Mouse (Mus musculus): ENCODE measurements around the gene Gcnt2.
"Not testable (repeated sequence)": the region's sequence is repeated elsewhere in the genome, so short reads cannot be mapped to it uniquely, and the experiment has no call there.

The Gcnt2 gene

GRCm38 (mm10) chr13:40938485-40939357, 79.2 kb downstream of the Gcnt2 start:
- no peak for DNase-seq (ENCODE audit: low read depth, low spot score)

- no peak for DNase-seq (ENCODE audit: low read depth, low spot score)
These were observed 83.5 kb downstream of the Gcnt2 start for GRCm38 (mm10) chr13:40943066-40943465.

- no peak for DNase-seq (ENCODE audit: low read depth, low spot score)
These were observed 84.4 kb downstream of the Gcnt2 start for GRCm38 (mm10) chr13:40943936-40944335.

GRCm38 (mm10) chr13:40944346-40944745, 84.8 kb downstream of the Gcnt2 start:
- DNase-seq (ENCODE audit: low read depth, low spot score) = no peak

GRCm38 (mm10) chr13:40946513-40946912, 87.0 kb downstream of the Gcnt2 start:
- DNase-seq (ENCODE audit: low read depth, low spot score) = no peak

GRCm38 (mm10) chr13:40947538-40948205, 88.1 kb downstream of the Gcnt2 start:
- no peak for DNase-seq (ENCODE audit: low read depth, low spot score)

- DNase-seq (ENCODE audit: low read depth, low spot score) = no peak
These were observed 91.9 kb downstream of the Gcnt2 start for GRCm38 (mm10) chr13:40951386-40951976.

- no peak for DNase-seq (ENCODE audit: low read depth, low spot score)
These were observed 93.7 kb downstream of the Gcnt2 start for GRCm38 (mm10) chr13:40953231-40953630.

- DNase-seq (ENCODE audit: low read depth, low spot score) = no peak
These were observed 96.2 kb downstream of the Gcnt2 start for GRCm38 (mm10) chr13:40955773-40956172.

- DNase-seq (ENCODE audit: low read depth, low spot score) = no peak
These were observed 108.1 kb downstream of the Gcnt2 start for GRCm38 (mm10) chr13:40967609-40968008.

GRCm38 (mm10) chr13:40968564-40968963, 109.0 kb downstream of the Gcnt2 start:
- DNase-seq (ENCODE audit: low read depth, low spot score) = no peak

GRCm38 (mm10) chr13:40969761-40970390, 110.3 kb downstream of the Gcnt2 start:
- DNase-seq (ENCODE audit: low read depth, low spot score) = no peak

- DNase-seq (ENCODE audit: low read depth, low spot score) = no peak
These were observed 111.7 kb downstream of the Gcnt2 start for GRCm38 (mm10) chr13:40971261-40971660.

GRCm38 (mm10) chr13:40971831-40972230, 112.3 kb downstream of the Gcnt2 start:
- no peak for DNase-seq (ENCODE audit: low read depth, low spot score)

GRCm38 (mm10) chr13:40972976-40973375, 113.4 kb downstream of the Gcnt2 start:
- DNase-seq (ENCODE audit: low read depth, low spot score) = no peak

GRCm38 (mm10) chr13:40977609-40978008, 118.1 kb downstream of the Gcnt2 start:
- no peak for DNase-seq (ENCODE audit: low read depth, low spot score)

GRCm38 (mm10) chr13:40978652-40979051, 119.1 kb downstream of the Gcnt2 start:
- no peak for DNase-seq (ENCODE audit: low read depth, low spot score)

- no peak for DNase-seq (ENCODE audit: low read depth, low spot score)
These were observed 119.8 kb downstream of the Gcnt2 start for GRCm38 (mm10) chr13:40979321-40979720.

GRCm38 (mm10) chr13:40982759-40983158, 123.2 kb downstream of the Gcnt2 start:
- no peak for DNase-seq (ENCODE audit: low read depth, low spot score)

- no peak for DNase-seq (ENCODE audit: low read depth, low spot score)
These were observed 126.5 kb downstream of the Gcnt2 start for GRCm38 (mm10) chr13:40986081-40986480.

GRCm38 (mm10) chr13:40987608-40988303, 128.2 kb downstream of the Gcnt2 start:
- not testable (repeated sequence) for DNase-seq (ENCODE audit: low read depth, low spot score)

Measured in brain, embryonic 18.5 days (tissue).